Mouse (Mus musculus): ENCODE data around the gene Rab2b.

Rab2b gene

GRCm38 (mm10) chr14:52272781-52273180 lies 6.6 kb downstream of the Rab2b start:
- DNase-seq: no peak

DNA sequence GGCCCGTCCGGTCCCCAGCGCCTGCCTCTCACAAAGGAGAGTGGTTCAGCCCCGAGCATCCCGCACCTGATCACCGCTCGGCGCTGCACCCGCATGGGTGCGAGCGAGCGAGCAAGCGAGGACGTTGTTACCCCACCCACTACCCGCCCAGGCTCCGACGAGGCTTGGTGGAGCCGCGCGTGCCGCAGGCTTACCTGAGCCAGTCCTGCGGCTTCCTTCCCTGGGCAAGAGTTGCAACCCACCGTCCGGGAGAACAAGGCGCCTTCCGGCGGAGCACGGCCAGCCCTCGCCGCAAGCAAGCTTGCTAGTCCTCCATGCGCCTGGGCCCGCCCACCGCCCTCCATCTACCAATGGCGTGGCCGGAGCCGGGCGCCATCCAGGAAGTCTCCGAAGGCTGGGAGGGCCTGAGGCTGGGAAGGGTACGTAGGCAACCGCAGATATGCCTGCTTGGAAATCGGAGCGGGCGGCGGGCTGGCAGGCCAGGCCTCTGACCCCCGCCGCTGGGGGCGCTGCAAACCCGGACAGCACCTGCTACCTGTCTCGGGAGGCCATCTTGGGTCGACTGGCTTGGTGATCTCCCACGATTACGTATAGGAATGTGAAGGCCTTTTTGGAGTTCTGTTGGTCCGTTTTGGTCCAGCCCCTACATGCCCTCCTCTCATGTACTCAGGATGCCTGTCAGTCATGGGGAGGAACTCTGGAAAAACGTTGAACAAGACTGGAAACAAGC lies 21.7 kb downstream of the Rab2b start, which contains the start of gene Chd8:
Chd8 (minus strand) TSS at position 297 of the 730 bp plus-strand sequence.
- DNase-seq: peak; percentile 99

- DNase-seq: peak; percentile 38
Observed at GRCm38 (mm10) chr14:52256311-52257175, 22.8 kb downstream of the Rab2b start.

- DNase-seq: no peak
Observed at GRCm38 (mm10) chr14:52246129-52246528, 33.2 kb downstream of the Rab2b start.

- DNase-seq: no peak
Observed at GRCm38 (mm10) chr14:52244690-52245042, 34.7 kb downstream of the Rab2b start.

- peak; percentile 100 for DNase-seq
Observed at GRCm38 (mm10) chr14:52244041-52244689, 35.2 kb downstream of the Rab2b start.

- no peak for DNase-seq
Observed at GRCm38 (mm10) chr14:52236216-52236615, 43.1 kb downstream of the Rab2b start.

DNA sequence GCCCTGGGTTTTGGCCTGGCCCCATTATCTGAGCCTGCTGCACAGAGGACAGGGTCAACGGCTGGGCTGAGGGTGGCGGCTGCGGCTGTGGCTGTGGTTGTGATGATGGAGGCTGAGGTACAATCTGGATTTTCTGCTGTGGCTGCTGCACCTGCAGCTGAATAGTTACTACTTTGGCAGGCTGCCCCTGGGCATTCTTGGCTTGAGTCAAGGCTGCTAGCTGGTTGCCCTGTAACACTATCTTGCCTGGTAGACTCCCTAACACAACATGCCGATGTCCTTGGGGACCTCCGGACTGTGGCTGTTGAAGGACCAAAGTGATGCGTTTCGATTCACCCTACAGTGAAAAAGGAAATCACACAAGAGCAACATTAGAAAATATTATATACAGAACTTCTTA lies 44.2 kb downstream of the Rab2b start:
- DNase-seq: no peak

GRCm38 (mm10) chr14:52232249-52232648 lies 47.1 kb downstream of the Rab2b start:
- DNase-seq: no peak

- DNase-seq: no peak
Observed at GRCm38 (mm10) chr14:52225972-52226371, 53.4 kb downstream of the Rab2b start.

GRCm38 (mm10) chr14:52217261-52217660 lies 62.1 kb downstream of the Rab2b start:
- DNase-seq: no peak
